Mouse (Mus musculus) urinary bladder, postnatal 14 days (tissue): Measurements from ENCODE around the gene Acot13.
"Not testable (repeated sequence)": the region's sequence is repeated elsewhere in the genome, so short reads cannot be mapped to it uniquely, and the experiment has no call there.

Experiments
- DNase-seq: peaks from one replicate; pipeline ENCODE4 v3.0.0; 2021; ENCODE audit warnings: low spot score

Gene Acot13

GRCm38 (mm10) chr13:24786014-24786490 is 45.3 kb downstream of the Acot13 start:
- no peak for DNase-seq

- DNase-seq = peak; percentile 64
Observed at GRCm38 (mm10) chr13:24781916-24782315, 49.4 kb downstream of the Acot13 start.

- no peak for DNase-seq
Observed at GRCm38 (mm10) chr13:24778706-24779380, 52.5 kb downstream of the Acot13 start.

- DNase-seq = no peak
Observed at GRCm38 (mm10) chr13:24778026-24778425, 53.3 kb downstream of the Acot13 start.

- peak; percentile 48 for DNase-seq
Observed at GRCm38 (mm10) chr13:24776146-24776844, 55.0 kb downstream of the Acot13 start.

GRCm38 (mm10) chr13:24771482-24771881 is 59.9 kb downstream of the Acot13 start:
- DNase-seq = not testable (repeated sequence)
